Mouse (Mus musculus): ENCODE results near the gene Sys1. TPM values are rescaled to one million over a fixed set of nuclear protein-coding genes. Genes with fewer than 3 reads are reported as not detected.
A peak's percentile ranks its signal among the peaks of the same experiment; 100 is the strongest.

The Sys1 gene
- total and polyA plus RNA-seq, 2 experiments from 2014 or later: 39.1 to 71.8 TPM

- WGBS: 43% methylated on average over 7 of the region's 7 CpGs
- H3K4me2 ChIP-seq (ENCODE audit: low read depth, low read length): no peak overlapping the region
- no peak for TF ChIP-seq CTCF (IDR thresholded peaks at IDR 0.05; ENCODE audit: low read depth)
- TF ChIP-seq EP300 (IDR thresholded peaks at IDR 0.05; ENCODE audit: low read depth): no peak
- H3K9me3 ChIP-seq (replicated peaks; ENCODE audit: control insufficient read depth, low read length): no peaks in the 10 kb centered on the region
- H3K36me3 ChIP-seq (replicated peaks; ENCODE audit: control insufficient read depth, insufficient read depth, low read length): 0 out of 2 replicates have a peak, but pooled peaks cover 5% of the 10 kb centered on the region
- no peaks in the 10 kb centered on the region for H3K27me3 ChIP-seq (ENCODE audit: control insufficient read depth, insufficient read depth, low read length)
- peaks cover 40% of the 10 kb centered on the region for H3K4me1 ChIP-seq (ENCODE audit: control insufficient read depth, insufficient read depth)
- no peak overlapping the region for H3K27ac ChIP-seq (ENCODE audit: low read depth)
- no peak for DNase-seq (ENCODE audit: low spot score)
- ATAC-seq (ENCODE audit: insufficient read depth, low read depth): no peak
- H3K4me3 ChIP-seq (ENCODE audit: low read depth, low read length): no peak overlapping the region
- H3K9ac ChIP-seq (replicated peaks; ENCODE audit: low read depth, low read length): no peak overlapping the region
These were observed 1.2 kb downstream of the Sys1 start for GRCm38 (mm10) chr2:164457942-164458341.

GRCm38 (mm10) chr2:164458535-164458934 is 1.8 kb downstream of the Sys1 start:
- no peak overlapping the region for H3K9ac ChIP-seq (replicated peaks; ENCODE audit: low read depth, low read length)
- ATAC-seq (ENCODE audit: insufficient read depth, low read depth) (no peak), DNase-seq (ENCODE audit: low spot score) (no peak)
- H3K9me3 ChIP-seq (replicated peaks; ENCODE audit: control insufficient read depth, low read length): no peaks in the 10 kb centered on the region
- H3K4me3 ChIP-seq (ENCODE audit: low read depth, low read length): no peak overlapping the region
- H3K27me3 ChIP-seq (ENCODE audit: control insufficient read depth, insufficient read depth, low read length): no peaks in the 10 kb centered on the region
- H3K27ac ChIP-seq (ENCODE audit: low read depth): no peak overlapping the region
- H3K4me1 ChIP-seq (ENCODE audit: control insufficient read depth, insufficient read depth): peaks cover 40% of the 10 kb centered on the region
- WGBS: 79% methylated on average over 8 of the region's 8 CpGs
- no peak overlapping the region for H3K4me2 ChIP-seq (ENCODE audit: low read depth, low read length)
- peaks cover 7% of the 10 kb centered on the region; the same call in 1 of the 2 replicates for H3K36me3 ChIP-seq (replicated peaks; ENCODE audit: control insufficient read depth, insufficient read depth, low read length)
- TF ChIP-seq CTCF (IDR thresholded peaks at IDR 0.05; ENCODE audit: low read depth): no peak

GRCm38 (mm10) chr2:164460745-164461551 is 4.2 kb downstream of the Sys1 start, which contains the start of gene Gm20458:
Gene Gm20458, plus strand, starts transcription at chr2:164460967.
- Histone ChIP-seq H3K4me2 (ENCODE audit: low read depth, low read length) (peak within 1 kb of the TSS; percentile 82), H3K9ac (replicated peaks; ENCODE audit: low read depth, low read length) (peak within 1 kb of the TSS; percentile 80), H3K27ac (ENCODE audit: low read depth) (peak within 1 kb of the TSS; percentile 51), H3K4me1 (ENCODE audit: control insufficient read depth, insufficient read depth) (peaks cover 20% of the 10 kb centered on the region), H3K9me3 (replicated peaks; ENCODE audit: control insufficient read depth, low read length) (no peaks in the 10 kb centered on the region), H3K27me3 (ENCODE audit: control insufficient read depth, insufficient read depth, low read length) (no peaks in the 10 kb centered on the region), H3K4me3 (ENCODE audit: low read depth, low read length) (peak within 1 kb of the TSS; percentile 66), H3K36me3 (replicated peaks; ENCODE audit: control insufficient read depth, insufficient read depth, low read length) (peaks cover 26% of the 10 kb centered on the region)
- DNase-seq (ENCODE audit: low spot score): peak; percentile 98
- WGBS: under 1% methylated on average over 68 of the region's 79 CpGs
- peak; percentile 99 for ATAC-seq (ENCODE audit: insufficient read depth, low read depth)
- peak; percentile 72; the same call in 1 of the 2 replicates for TF ChIP-seq EP300 (IDR thresholded peaks at IDR 0.05; ENCODE audit: low read depth)
- peak; percentile 87 for TF ChIP-seq CTCF (IDR thresholded peaks at IDR 0.05; ENCODE audit: low read depth)

- TF ChIP-seq EP300 (IDR thresholded peaks at IDR 0.05; ENCODE audit: low read depth) (no peak), CTCF (IDR thresholded peaks at IDR 0.05; ENCODE audit: low read depth) (no peak)
- H3K27ac ChIP-seq (ENCODE audit: low read depth): no peak overlapping the region
- H3K9me3 ChIP-seq (replicated peaks; ENCODE audit: control insufficient read depth, low read length): no peaks in the 10 kb centered on the region
- DNase-seq (ENCODE audit: low spot score) (no peak), ATAC-seq (ENCODE audit: insufficient read depth, low read depth) (no peak)
- no peak overlapping the region for H3K9ac ChIP-seq (replicated peaks; ENCODE audit: low read depth, low read length)
- peaks cover 9% of the 10 kb centered on the region; the same call in 1 of the 2 replicates for H3K4me1 ChIP-seq (ENCODE audit: control insufficient read depth, insufficient read depth)
- H3K4me3 ChIP-seq (ENCODE audit: low read depth, low read length): no peak overlapping the region
- no peak overlapping the region for H3K4me2 ChIP-seq (ENCODE audit: low read depth, low read length)
- peaks cover 39% of the 10 kb centered on the region for H3K36me3 ChIP-seq (replicated peaks; ENCODE audit: control insufficient read depth, insufficient read depth, low read length)
- H3K27me3 ChIP-seq (ENCODE audit: control insufficient read depth, insufficient read depth, low read length): no peaks in the 10 kb centered on the region
These were observed 8.4 kb downstream of the Sys1 start for GRCm38 (mm10) chr2:164465161-164465560.

GRCm38 (mm10) chr2:164466787-164467186 is 10.0 kb downstream of the Sys1 start:
- no peak overlapping the region for H3K27ac ChIP-seq (ENCODE audit: low read depth)
- TF ChIP-seq EP300 (IDR thresholded peaks at IDR 0.05; ENCODE audit: low read depth): no peak
- no peak for TF ChIP-seq CTCF (IDR thresholded peaks at IDR 0.05; ENCODE audit: low read depth)
- no peaks in the 10 kb centered on the region for H3K27me3 ChIP-seq (ENCODE audit: control insufficient read depth, insufficient read depth, low read length)
- no peak for DNase-seq (ENCODE audit: low spot score)
- H3K36me3 ChIP-seq (replicated peaks; ENCODE audit: control insufficient read depth, insufficient read depth, low read length): peaks cover 39% of the 10 kb centered on the region
- 61% methylated on average over 5 of the region's 5 CpGs for WGBS
- no peak overlapping the region for H3K9ac ChIP-seq (replicated peaks; ENCODE audit: low read depth, low read length)
- ATAC-seq (ENCODE audit: insufficient read depth, low read depth): no peak
- H3K4me1 ChIP-seq (ENCODE audit: control insufficient read depth, insufficient read depth): 0 out of 2 replicates have a peak, but pooled peaks cover 4% of the 10 kb centered on the region
- no peak overlapping the region for H3K4me2 ChIP-seq (ENCODE audit: low read depth, low read length)
- H3K4me3 ChIP-seq (ENCODE audit: low read depth, low read length): no peak overlapping the region
- H3K9me3 ChIP-seq (replicated peaks; ENCODE audit: control insufficient read depth, low read length): no peaks in the 10 kb centered on the region
